Mouse (Mus musculus): ENCODE results near the gene Tmc6. TPM values are rescaled to one million over a fixed set of nuclear protein-coding genes. Genes with fewer than 3 reads are reported as not detected.
A peak's percentile ranks its signal among the peaks of the same experiment; 100 is the strongest.

Tmc6 gene
- polyA plus RNA-seq, 1 experiment from 2014 or later: 53.0 TPM

GRCm38 (mm10) chr11:117810401-117811046 is 28.5 kb upstream of the Tmc6 start:
- peaks cover 86% of the 10 kb centered on the region for H3K4me1 ChIP-seq (replicated peaks)
- under 1% methylated on average over 21 of the region's 21 CpGs for WGBS (ENCODE audit: insufficient replicate concordance)
- peak overlapping the region; percentile 91 for H3K9ac ChIP-seq
- H3K27ac ChIP-seq: peak overlapping the region; percentile 87
- no peaks in the 10 kb centered on the region for H3K27me3 ChIP-seq
- H3K4me2 ChIP-seq: peak overlapping the region; percentile 83
- DNase-seq: peak; percentile 79
- ATAC-seq (ENCODE audit: low read depth): peak; percentile 75
- no peaks in the 10 kb centered on the region for H3K9me3 ChIP-seq (replicated peaks)
- H3K36me3 ChIP-seq: peaks cover 79% of the 10 kb centered on the region
- H3K4me3 ChIP-seq (replicated peaks): peak overlapping the region; percentile 81

GRCm38 (mm10) chr11:117809407-117810311 is 27.7 kb upstream of the Tmc6 start, which contains the start of the genes Gm20708 and Syngr2:
Gene Gm20708, plus strand, starts transcription at chr11:117809668.
Gene Syngr2, plus strand, starts transcription at chr11:117809668.
- no peaks in the 10 kb centered on the region for H3K9me3 ChIP-seq (replicated peaks)
- H3K36me3 ChIP-seq: peaks cover 79% of the 10 kb centered on the region
- peak; percentile 72 for ATAC-seq (ENCODE audit: low read depth)
- peaks cover 89% of the 10 kb centered on the region for H3K4me1 ChIP-seq (replicated peaks)
- H3K9ac ChIP-seq: peak within 1 kb of the TSS; percentile 91
- peak within 1 kb of the TSS; percentile 83 for H3K4me2 ChIP-seq
- peak within 1 kb of the TSS; percentile 81 for H3K4me3 ChIP-seq (replicated peaks)
- H3K27me3 ChIP-seq: no peaks in the 10 kb centered on the region
- peak; percentile 79 for DNase-seq
- under 1% methylated on average over 75 of the region's 75 CpGs for WGBS (ENCODE audit: insufficient replicate concordance)
- peak within 1 kb of the TSS; percentile 87 for H3K27ac ChIP-seq

GRCm38 (mm10) chr11:117806781-117807180 is 24.8 kb upstream of the Tmc6 start:
- peaks cover 78% of the 10 kb centered on the region for H3K36me3 ChIP-seq
- ATAC-seq (ENCODE audit: low read depth): no peak
- H3K4me1 ChIP-seq (replicated peaks): peaks cover 84% of the 10 kb centered on the region
- H3K27ac ChIP-seq: no peak overlapping the region
- H3K4me3 ChIP-seq (replicated peaks): no peak overlapping the region
- H3K9me3 ChIP-seq (replicated peaks): no peaks in the 10 kb centered on the region
- no peak overlapping the region for H3K4me2 ChIP-seq
- 93% methylated on average over 6 of the region's 6 CpGs for WGBS (ENCODE audit: insufficient replicate concordance)
- no peak overlapping the region for H3K9ac ChIP-seq
- DNase-seq: no peak
- H3K27me3 ChIP-seq: no peaks in the 10 kb centered on the region

GRCm38 (mm10) chr11:117803166-117803688 is 21.2 kb upstream of the Tmc6 start:
- DNase-seq (no peak), ATAC-seq (ENCODE audit: low read depth) (no peak)
- H3K27me3 ChIP-seq: no peaks in the 10 kb centered on the region
- peaks cover 90% of the 10 kb centered on the region for H3K4me1 ChIP-seq (replicated peaks)
- 80% methylated on average over 3 of the region's 3 CpGs for WGBS (ENCODE audit: insufficient replicate concordance)
- H3K9me3 ChIP-seq (replicated peaks): no peaks in the 10 kb centered on the region
- peaks cover 86% of the 10 kb centered on the region for H3K36me3 ChIP-seq
- peak overlapping the region; percentile 81 for H3K4me2 ChIP-seq
- peak overlapping the region; percentile 99 for H3K27ac ChIP-seq
- H3K9ac ChIP-seq: peak overlapping the region; percentile 95
- H3K4me3 ChIP-seq (replicated peaks): peak overlapping the region; percentile 80

GRCm38 (mm10) chr11:117801650-117802049 is 19.7 kb upstream of the Tmc6 start:
- Histone ChIP-seq H3K36me3 (peaks cover 71% of the 10 kb centered on the region), H3K27me3 (no peaks in the 10 kb centered on the region)

GRCm38 (mm10) chr11:117800038-117800437 is 18.0 kb upstream of the Tmc6 start:
- no peak for ATAC-seq (ENCODE audit: low read depth)
- no peaks in the 10 kb centered on the region for H3K9me3 ChIP-seq (replicated peaks)
- peaks cover 92% of the 10 kb centered on the region for H3K4me1 ChIP-seq (replicated peaks)
- H3K36me3 ChIP-seq: peaks cover 55% of the 10 kb centered on the region
- DNase-seq: no peak
- peak overlapping the region; percentile 81 for H3K4me2 ChIP-seq
- peak overlapping the region; percentile 80 for H3K4me3 ChIP-seq (replicated peaks)
- peak overlapping the region; percentile 95 for H3K9ac ChIP-seq
- WGBS (ENCODE audit: insufficient replicate concordance): 89% methylated on average over 7 of the region's 7 CpGs
- no peaks in the 10 kb centered on the region for H3K27me3 ChIP-seq
- peak overlapping the region; percentile 99 for H3K27ac ChIP-seq

More at GRCm38 (mm10) chr11:117801650-117802049, 19.7 kb upstream of the Tmc6 start:
- Histone ChIP-seq H3K9ac (peak overlapping the region; percentile 95), H3K27ac (peak overlapping the region; percentile 99), H3K4me3 (replicated peaks) (peak overlapping the region; percentile 80), H3K4me1 (replicated peaks) (peaks cover 93% of the 10 kb centered on the region), H3K9me3 (replicated peaks) (no peaks in the 10 kb centered on the region), H3K4me2 (peak overlapping the region; percentile 81)
- no peak for ATAC-seq (ENCODE audit: low read depth)
- DNase-seq: no peak
- 90% methylated on average over 7 of the region's 7 CpGs for WGBS (ENCODE audit: insufficient replicate concordance)

- Histone ChIP-seq H3K9ac (peak overlapping the region; percentile 95), H3K27me3 (no peaks in the 10 kb centered on the region), H3K4me3 (replicated peaks) (peak overlapping the region; percentile 80), H3K36me3 (peaks cover 47% of the 10 kb centered on the region), H3K9me3 (replicated peaks) (no peaks in the 10 kb centered on the region), H3K4me2 (peak overlapping the region; percentile 81), H3K4me1 (replicated peaks) (peaks cover 97% of the 10 kb centered on the region), H3K27ac (peak overlapping the region; percentile 99)
- DNase-seq (no peak), ATAC-seq (ENCODE audit: low read depth) (no peak)
- 47% methylated on average over 5 of the region's 5 CpGs for WGBS (ENCODE audit: insufficient replicate concordance)
These were observed 17.2 kb upstream of the Tmc6 start for GRCm38 (mm10) chr11:117799174-117799573.

GRCm38 (mm10) chr11:117798160-117798541 is 16.2 kb upstream of the Tmc6 start:
- WGBS (ENCODE audit: insufficient replicate concordance): 8% methylated on average over 2 of the region's 2 CpGs

GRCm38 (mm10) chr11:117797511-117798159 is 15.6 kb upstream of the Tmc6 start, which contains the start of gene 6030468B19Rik:
Gene 6030468B19Rik, plus strand, starts transcription at chr11:117797660.
- Histone ChIP-seq H3K4me3 (replicated peaks) (peak within 1 kb of the TSS; percentile 80), H3K4me1 (replicated peaks) (peaks cover 96% of the 10 kb centered on the region), H3K9ac (peak within 1 kb of the TSS; percentile 95), H3K9me3 (replicated peaks) (no peaks in the 10 kb centered on the region), H3K27ac (peak within 1 kb of the TSS; percentile 99), H3K36me3 (peaks cover 37% of the 10 kb centered on the region), H3K4me2 (peak within 1 kb of the TSS; percentile 81), H3K27me3 (no peaks in the 10 kb centered on the region)
- 15% methylated on average over 9 of the region's 9 CpGs for WGBS (ENCODE audit: insufficient replicate concordance)
- DNase-seq: peak; percentile 90
- peak; percentile 94 for ATAC-seq (ENCODE audit: low read depth)

More at GRCm38 (mm10) chr11:117798160-117798541, 16.2 kb upstream of the Tmc6 start:
- Histone ChIP-seq H3K4me3 (replicated peaks) (peak overlapping the region; percentile 80), H3K9me3 (replicated peaks) (no peaks in the 10 kb centered on the region), H3K27ac (peak overlapping the region; percentile 99), H3K27me3 (no peaks in the 10 kb centered on the region), H3K9ac (peak overlapping the region; percentile 95), H3K4me2 (peak overlapping the region; percentile 81), H3K36me3 (peaks cover 38% of the 10 kb centered on the region), H3K4me1 (replicated peaks) (peaks cover 96% of the 10 kb centered on the region)
- ATAC-seq (ENCODE audit: low read depth) (peak; percentile 52), DNase-seq (peak; percentile 57)

- Histone ChIP-seq H3K9me3 (replicated peaks) (no peaks in the 10 kb centered on the region), H3K36me3 (peaks cover 32% of the 10 kb centered on the region), H3K4me1 (replicated peaks) (peaks cover 96% of the 10 kb centered on the region), H3K27me3 (no peaks in the 10 kb centered on the region), H3K4me2 (peak overlapping the region; percentile 81), H3K4me3 (replicated peaks) (peak overlapping the region; percentile 80), H3K9ac (peak overlapping the region; percentile 95), H3K27ac (peak overlapping the region; percentile 99)
- 20% methylated on average over 5 of the region's 5 CpGs for WGBS (ENCODE audit: insufficient replicate concordance)
- DNase-seq (no peak), ATAC-seq (ENCODE audit: low read depth) (no peak)
These were observed 15.0 kb upstream of the Tmc6 start for GRCm38 (mm10) chr11:117796954-117797353.
